Mouse (Mus musculus): Measurements from ENCODE around the gene Srgap3. TPM values are rescaled to one million over a fixed set of nuclear protein-coding genes. Genes with fewer than 3 reads are reported as not detected.

Gene Srgap3
- polyA plus RNA-seq, 1 experiment, result 7.1 TPM

- no peak overlapping the region for H3K4me3 ChIP-seq (ENCODE audit: control insufficient read depth, low read depth, low read length)
- no peak overlapping the region for H3K27ac ChIP-seq (ENCODE audit: control insufficient read depth, insufficient read depth, low read depth, low read length)
- no peak for TF ChIP-seq POLR2A (IDR thresholded peaks at IDR 0.05; ENCODE audit: control insufficient read depth, low read depth, low read length)
- no peak for TF ChIP-seq CTCF (IDR thresholded peaks at IDR 0.05; ENCODE audit: control insufficient read depth, insufficient read depth, insufficient replicate concordance, low read depth, low read length)
- H3K36me3 ChIP-seq (ENCODE audit: control insufficient read depth, insufficient read depth, low read length), result no peaks in the 10 kb centered on the region
- no peaks in the 10 kb centered on the region for H3K27me3 ChIP-seq (ENCODE audit: control insufficient read depth, insufficient read depth, low read length)
- H3K4me1 ChIP-seq (ENCODE audit: control insufficient read depth, insufficient read depth, low read length), result peaks cover 2% of the 10 kb centered on the region; the same call in 1 of the 2 replicates
Measured at GRCm38 (mm10) chr6:112741766-112742165, 205.3 kb downstream of the Srgap3 start.

GRCm38 (mm10) chr6:112739635-112740034 lies 207.4 kb downstream of the Srgap3 start:
- no peaks in the 10 kb centered on the region for H3K27me3 ChIP-seq (ENCODE audit: control insufficient read depth, insufficient read depth, low read length)
- H3K4me3 ChIP-seq (ENCODE audit: control insufficient read depth, low read depth, low read length), result peak overlapping the region; percentile 64
- H3K4me1 ChIP-seq (ENCODE audit: control insufficient read depth, insufficient read depth, low read length), result peaks cover 2% of the 10 kb centered on the region
- H3K36me3 ChIP-seq (ENCODE audit: control insufficient read depth, insufficient read depth, low read length), result no peaks in the 10 kb centered on the region
- TF ChIP-seq POLR2A (IDR thresholded peaks at IDR 0.05; ENCODE audit: control insufficient read depth, low read depth, low read length) (no peak), CTCF (IDR thresholded peaks at IDR 0.05; ENCODE audit: control insufficient read depth, insufficient read depth, insufficient replicate concordance, low read depth, low read length) (no peak)
- H3K27ac ChIP-seq (ENCODE audit: control insufficient read depth, insufficient read depth, low read depth, low read length), result no peak overlapping the region

- Histone ChIP-seq H3K4me1 (ENCODE audit: control insufficient read depth, insufficient read depth, low read length) (no peaks in the 10 kb centered on the region; the same call in 1 of the 2 replicates), H3K27ac (ENCODE audit: control insufficient read depth, insufficient read depth, low read depth, low read length) (no peak overlapping the region), H3K4me3 (ENCODE audit: control insufficient read depth, low read depth, low read length) (no peak overlapping the region), H3K27me3 (ENCODE audit: control insufficient read depth, insufficient read depth, low read length) (no peaks in the 10 kb centered on the region), H3K36me3 (ENCODE audit: control insufficient read depth, insufficient read depth, low read length) (no peaks in the 10 kb centered on the region)
- no peak for TF ChIP-seq CTCF (IDR thresholded peaks at IDR 0.05; ENCODE audit: control insufficient read depth, insufficient read depth, insufficient replicate concordance, low read depth, low read length)
- no peak for TF ChIP-seq POLR2A (IDR thresholded peaks at IDR 0.05; ENCODE audit: control insufficient read depth, low read depth, low read length)
Measured at GRCm38 (mm10) chr6:112738924-112739323, 208.1 kb downstream of the Srgap3 start.

- H3K27ac ChIP-seq (ENCODE audit: control insufficient read depth, insufficient read depth, low read depth, low read length), result no peak overlapping the region
- TF ChIP-seq CTCF (IDR thresholded peaks at IDR 0.05; ENCODE audit: control insufficient read depth, insufficient read depth, insufficient replicate concordance, low read depth, low read length), result no peak
- no peak for TF ChIP-seq POLR2A (IDR thresholded peaks at IDR 0.05; ENCODE audit: control insufficient read depth, low read depth, low read length)
- H3K27me3 ChIP-seq (ENCODE audit: control insufficient read depth, insufficient read depth, low read length), result no peaks in the 10 kb centered on the region
- H3K4me1 ChIP-seq (ENCODE audit: control insufficient read depth, insufficient read depth, low read length), result no peaks in the 10 kb centered on the region; the same call in 1 of the 2 replicates
- no peaks in the 10 kb centered on the region for H3K36me3 ChIP-seq (ENCODE audit: control insufficient read depth, insufficient read depth, low read length)
- peak overlapping the region; percentile 5; the same call in 1 of the 2 replicates for H3K4me3 ChIP-seq (ENCODE audit: control insufficient read depth, low read depth, low read length)
Measured at GRCm38 (mm10) chr6:112736471-112736870, 210.6 kb downstream of the Srgap3 start.

- Histone ChIP-seq H3K4me1 (ENCODE audit: control insufficient read depth, insufficient read depth, low read length) (no peaks in the 10 kb centered on the region; the same call in 1 of the 2 replicates), H3K36me3 (ENCODE audit: control insufficient read depth, insufficient read depth, low read length) (no peaks in the 10 kb centered on the region), H3K27me3 (ENCODE audit: control insufficient read depth, insufficient read depth, low read length) (no peaks in the 10 kb centered on the region), H3K27ac (ENCODE audit: control insufficient read depth, insufficient read depth, low read depth, low read length) (no peak overlapping the region), H3K4me3 (ENCODE audit: control insufficient read depth, low read depth, low read length) (peak overlapping the region; percentile 39; the same call in 1 of the 2 replicates)
- TF ChIP-seq POLR2A (IDR thresholded peaks at IDR 0.05; ENCODE audit: control insufficient read depth, low read depth, low read length), result no peak
- TF ChIP-seq CTCF (IDR thresholded peaks at IDR 0.05; ENCODE audit: control insufficient read depth, insufficient read depth, insufficient replicate concordance, low read depth, low read length), result no peak
Measured at GRCm38 (mm10) chr6:112735054-112735453, 212.0 kb downstream of the Srgap3 start.

GRCm38 (mm10) chr6:112733942-112734341 lies 213.1 kb downstream of the Srgap3 start:
- Histone ChIP-seq H3K36me3 (ENCODE audit: control insufficient read depth, insufficient read depth, low read length) (no peaks in the 10 kb centered on the region), H3K27ac (ENCODE audit: control insufficient read depth, insufficient read depth, low read depth, low read length) (no peak overlapping the region), H3K4me1 (ENCODE audit: control insufficient read depth, insufficient read depth, low read length) (no peaks in the 10 kb centered on the region; the same call in 1 of the 2 replicates), H3K4me3 (ENCODE audit: control insufficient read depth, low read depth, low read length) (no peak overlapping the region), H3K27me3 (ENCODE audit: control insufficient read depth, insufficient read depth, low read length) (no peaks in the 10 kb centered on the region)
- no peak for TF ChIP-seq CTCF (IDR thresholded peaks at IDR 0.05; ENCODE audit: control insufficient read depth, insufficient read depth, insufficient replicate concordance, low read depth, low read length)
- TF ChIP-seq POLR2A (IDR thresholded peaks at IDR 0.05; ENCODE audit: control insufficient read depth, low read depth, low read length), result no peak

GRCm38 (mm10) chr6:112732434-112732833 lies 214.6 kb downstream of the Srgap3 start:
- Histone ChIP-seq H3K4me3 (ENCODE audit: control insufficient read depth, low read depth, low read length) (no peak overlapping the region), H3K36me3 (ENCODE audit: control insufficient read depth, insufficient read depth, low read length) (no peaks in the 10 kb centered on the region), H3K4me1 (ENCODE audit: control insufficient read depth, insufficient read depth, low read length) (peaks cover 8% of the 10 kb centered on the region), H3K27ac (ENCODE audit: control insufficient read depth, insufficient read depth, low read depth, low read length) (no peak overlapping the region), H3K27me3 (ENCODE audit: control insufficient read depth, insufficient read depth, low read length) (no peaks in the 10 kb centered on the region)
- TF ChIP-seq POLR2A (IDR thresholded peaks at IDR 0.05; ENCODE audit: control insufficient read depth, low read depth, low read length), result no peak
- TF ChIP-seq CTCF (IDR thresholded peaks at IDR 0.05; ENCODE audit: control insufficient read depth, insufficient read depth, insufficient replicate concordance, low read depth, low read length), result peak; percentile 33; the same call in 1 of the 2 replicates
